Mouse (Mus musculus): ENCODE data around the gene Olfr1028. TPM values are rescaled to one million over a fixed set of nuclear protein-coding genes. Genes with fewer than 3 reads are reported as not detected.

Olfr1028 gene
- not detected in 2 replicates for polyA plus RNA-seq (2014; fragmentation: Nextera tagmentation; extraction: Ambion mirVana)

DNA sequence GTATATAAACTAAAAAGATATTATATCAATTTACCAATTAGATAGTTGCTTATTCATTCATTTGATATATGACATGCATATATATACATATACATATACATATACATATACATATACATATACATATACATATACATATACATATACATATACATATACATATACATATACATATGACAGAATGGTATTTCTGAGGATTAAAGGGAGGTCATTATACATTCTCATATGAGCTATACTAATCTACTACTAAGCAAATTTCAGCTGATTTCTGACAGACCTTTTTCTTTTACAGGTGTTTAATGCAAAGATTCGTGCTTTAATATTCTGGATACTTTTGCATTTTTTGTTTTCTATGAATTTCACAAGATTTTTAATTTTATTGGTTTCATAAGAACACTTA, at the start of gene Olfr1028:
Gene Olfr1028, plus strand, starts transcription at position 301 of the 400 bp plus-strand sequence.
- Histone ChIP-seq H3K27me3 (ENCODE audit: control insufficient read depth, insufficient read depth, low read length) (no peaks in the 10 kb centered on the region), H3K36me3 (ENCODE audit: control insufficient read depth, insufficient read depth, low read length) (no peaks in the 10 kb centered on the region), H3K4me1 (ENCODE audit: control insufficient read depth in 2 of 2, insufficient read depth in 2 of 2, low read length in 2 of 2) (no peaks in the 10 kb centered on the region), H3K9ac (ENCODE audit: low read length) (no peak within 1 kb of the TSS), H3K27ac (replicated peaks in 1 of 2; ENCODE audit: control insufficient read depth in 1 of 2, insufficient read depth in 1 of 2, low read depth in 2 of 2, low read length in 2 of 2) (no peak within 1 kb of the TSS), H3K9me3 (ENCODE audit: control insufficient read depth, low read length) (no peaks in the 10 kb centered on the region), H3K4me3 (ENCODE audit: control insufficient read depth in 1 of 2, insufficient read depth in 1 of 2, low read depth in 1 of 2, low read length in 2 of 2) (no peak within 1 kb of the TSS), H3K4me2 (ENCODE audit: low read length) (no peak within 1 kb of the TSS)
- 77% methylated on average over 1 of the region's 1 CpGs for whole genome bisulfite sequencing
- ATAC-seq (ENCODE audit: insufficient number of reproducible peaks, insufficient read depth, low FRiP score, low read depth): no peak

DNA sequence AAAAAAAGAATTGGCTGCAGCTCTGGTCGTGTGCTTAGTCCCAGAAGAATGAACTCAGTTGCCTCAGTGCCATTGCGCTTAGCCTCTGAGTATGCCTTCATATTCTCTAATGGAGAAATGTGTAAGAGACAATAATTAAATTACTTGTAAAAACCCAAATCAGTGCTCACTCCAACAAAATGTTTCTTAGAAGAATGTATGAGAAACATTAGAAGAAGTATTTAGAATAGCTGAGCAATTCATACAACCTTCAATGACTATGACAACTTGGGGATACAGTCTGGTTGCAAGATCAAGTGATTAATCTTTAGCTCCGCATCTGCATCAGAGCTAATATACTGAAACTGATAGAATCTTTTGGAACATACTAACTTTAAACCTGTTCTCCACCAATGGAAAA, 45.3 kb upstream of the Olfr1028 start, which contains the start of gene Olfr1024:
Gene Olfr1024, minus strand, starts transcription at position 101 of the 400 bp plus-strand sequence.
- no peak for ATAC-seq (ENCODE audit: insufficient number of reproducible peaks, insufficient read depth, low FRiP score, low read depth)
- no peak within 1 kb of the TSS for H3K4me2 ChIP-seq (ENCODE audit: low read length)
- no peak within 1 kb of the TSS for H3K9ac ChIP-seq (ENCODE audit: low read length)
- 73% methylated on average over 3 of the region's 3 CpGs for WGBS
- no peak within 1 kb of the TSS for H3K27ac ChIP-seq (replicated peaks in 1 of 2; ENCODE audit: control insufficient read depth in 1 of 2, insufficient read depth in 1 of 2, low read depth in 2 of 2, low read length in 2 of 2)
- no peaks in the 10 kb centered on the region for H3K27me3 ChIP-seq (ENCODE audit: control insufficient read depth, insufficient read depth, low read length)
- H3K36me3 ChIP-seq (ENCODE audit: control insufficient read depth, insufficient read depth, low read length): no peaks in the 10 kb centered on the region
- H3K4me1 ChIP-seq (ENCODE audit: control insufficient read depth in 2 of 2, insufficient read depth in 2 of 2, low read length in 2 of 2): no peaks in the 10 kb centered on the region
- H3K4me3 ChIP-seq (ENCODE audit: control insufficient read depth in 1 of 2, insufficient read depth in 1 of 2, low read depth in 1 of 2, low read length in 2 of 2): no peak within 1 kb of the TSS
- peaks cover 2% of the 10 kb centered on the region for H3K9me3 ChIP-seq (ENCODE audit: control insufficient read depth, low read length)

DNA sequence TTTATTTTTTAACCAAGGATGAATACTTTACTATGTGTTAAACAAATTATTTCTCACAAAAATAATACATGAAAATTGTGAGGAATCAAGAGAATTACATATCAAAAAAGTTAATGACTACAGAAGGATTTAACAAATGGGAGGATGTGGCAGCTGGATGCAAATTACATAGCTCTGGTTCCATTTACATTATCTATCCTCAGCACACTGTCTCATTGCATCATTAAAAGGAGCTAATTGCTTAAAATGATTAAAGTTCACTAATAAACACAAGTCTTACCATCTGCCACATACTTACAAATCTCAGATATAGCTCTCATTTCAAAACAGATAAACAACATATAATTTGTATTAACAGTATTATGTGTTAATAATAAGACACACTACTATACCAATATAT, 37.0 kb upstream of the Olfr1028 start:
- no peak overlapping the region for H3K27ac ChIP-seq (replicated peaks in 1 of 2; ENCODE audit: control insufficient read depth in 1 of 2, insufficient read depth in 1 of 2, low read depth in 2 of 2, low read length in 2 of 2)

DNA sequence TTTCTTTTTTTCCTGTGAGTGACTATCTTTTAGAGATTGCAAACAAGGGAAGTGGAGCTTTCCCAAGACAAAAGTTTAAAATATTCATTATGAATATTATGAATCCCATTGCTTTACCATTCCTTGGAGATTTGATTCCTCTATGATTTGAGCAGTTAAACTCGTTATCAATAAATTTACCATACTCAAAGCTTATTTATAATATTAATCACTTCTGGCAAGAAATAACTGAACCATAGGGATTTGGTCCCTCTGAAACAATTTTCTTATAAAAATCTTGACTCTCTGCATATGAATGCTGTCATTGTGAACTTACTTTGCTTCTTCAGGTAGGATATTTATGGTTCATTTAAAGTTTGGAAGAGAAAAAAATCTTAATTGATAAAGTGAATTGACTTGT, 35.3 kb upstream of the Olfr1028 start, which contains the start of gene Olfr1025-ps1:
Gene Olfr1025-ps1, plus strand, starts transcription at position 301 of the 400 bp plus-strand sequence.
- whole genome bisulfite sequencing: 56% methylated on average over 1 of the region's 1 CpGs
- Histone ChIP-seq H3K4me1 (ENCODE audit: control insufficient read depth in 2 of 2, insufficient read depth in 2 of 2, low read length in 2 of 2) (no peaks in the 10 kb centered on the region), H3K9ac (ENCODE audit: low read length) (no peak within 1 kb of the TSS)

More for the DNA sequence above, 37.0 kb upstream of the Olfr1028 start:
- no peak overlapping the region for H3K9ac ChIP-seq (ENCODE audit: low read length)
- H3K4me2 ChIP-seq (ENCODE audit: low read length): no peak overlapping the region
- no peaks in the 10 kb centered on the region for H3K4me1 ChIP-seq (ENCODE audit: control insufficient read depth in 2 of 2, insufficient read depth in 2 of 2, low read length in 2 of 2)
- H3K27me3 ChIP-seq (ENCODE audit: control insufficient read depth, insufficient read depth, low read length): no peaks in the 10 kb centered on the region
- no peak for ATAC-seq (ENCODE audit: insufficient number of reproducible peaks, insufficient read depth, low FRiP score, low read depth)
- no peaks in the 10 kb centered on the region for H3K36me3 ChIP-seq (ENCODE audit: control insufficient read depth, insufficient read depth, low read length)
- H3K4me3 ChIP-seq (ENCODE audit: control insufficient read depth in 1 of 2, insufficient read depth in 1 of 2, low read depth in 1 of 2, low read length in 2 of 2): no peak overlapping the region
- H3K9me3 ChIP-seq (ENCODE audit: control insufficient read depth, low read length): no peaks in the 10 kb centered on the region

DNA sequence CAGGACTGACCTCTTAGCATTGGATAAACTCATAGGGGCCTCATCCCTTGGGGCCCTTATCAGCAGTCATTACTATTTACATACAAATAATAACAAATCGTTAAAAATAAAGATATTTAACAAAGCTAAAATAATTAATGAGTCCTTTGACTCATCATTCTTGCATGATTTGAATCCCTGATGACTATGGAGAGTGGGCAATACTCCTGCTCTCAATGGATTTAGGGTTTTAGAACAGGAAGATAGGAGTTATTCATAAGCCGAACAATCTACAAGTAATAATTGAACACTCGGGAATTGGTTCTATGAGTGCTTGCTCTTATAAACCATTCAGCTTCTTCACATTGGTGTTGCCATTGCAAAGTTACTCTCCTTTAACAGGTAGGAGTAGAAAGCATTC, 29.0 kb upstream of the Olfr1028 start, which contains the start of gene Olfr1026:
Gene Olfr1026, plus strand, starts transcription at position 301 of the 400 bp plus-strand sequence.
- H3K27ac ChIP-seq (replicated peaks in 1 of 2; ENCODE audit: control insufficient read depth in 1 of 2, insufficient read depth in 1 of 2, low read depth in 2 of 2, low read length in 2 of 2): no peak within 1 kb of the TSS
- no peak within 1 kb of the TSS for H3K9ac ChIP-seq (ENCODE audit: low read length)
- no peaks in the 10 kb centered on the region for H3K27me3 ChIP-seq (ENCODE audit: control insufficient read depth, insufficient read depth, low read length)
- ATAC-seq (ENCODE audit: insufficient number of reproducible peaks, insufficient read depth, low FRiP score, low read depth): no peak
- no peaks in the 10 kb centered on the region for H3K4me1 ChIP-seq (ENCODE audit: control insufficient read depth in 2 of 2, insufficient read depth in 2 of 2, low read length in 2 of 2)
- no peaks in the 10 kb centered on the region for H3K9me3 ChIP-seq (ENCODE audit: control insufficient read depth, low read length)
- 70% methylated on average over 3 of the region's 3 CpGs for WGBS
- no peak within 1 kb of the TSS for H3K4me3 ChIP-seq (ENCODE audit: control insufficient read depth in 1 of 2, insufficient read depth in 1 of 2, low read depth in 1 of 2, low read length in 2 of 2)
- H3K36me3 ChIP-seq (ENCODE audit: control insufficient read depth, insufficient read depth, low read length): no peaks in the 10 kb centered on the region
- H3K4me2 ChIP-seq (ENCODE audit: low read length): no peak within 1 kb of the TSS

More for the DNA sequence above, 35.3 kb upstream of the Olfr1028 start, which contains the start of gene Olfr1025-ps1:
- ATAC-seq (ENCODE audit: insufficient number of reproducible peaks, insufficient read depth, low FRiP score, low read depth): no peak
- H3K27ac ChIP-seq (replicated peaks in 1 of 2; ENCODE audit: control insufficient read depth in 1 of 2, insufficient read depth in 1 of 2, low read depth in 2 of 2, low read length in 2 of 2): no peak within 1 kb of the TSS
- no peak within 1 kb of the TSS for H3K4me2 ChIP-seq (ENCODE audit: low read length)
- H3K36me3 ChIP-seq (ENCODE audit: control insufficient read depth, insufficient read depth, low read length): no peaks in the 10 kb centered on the region
- H3K9me3 ChIP-seq (ENCODE audit: control insufficient read depth, low read length): no peaks in the 10 kb centered on the region
- no peaks in the 10 kb centered on the region for H3K27me3 ChIP-seq (ENCODE audit: control insufficient read depth, insufficient read depth, low read length)
- H3K4me3 ChIP-seq (ENCODE audit: control insufficient read depth in 1 of 2, insufficient read depth in 1 of 2, low read depth in 1 of 2, low read length in 2 of 2): no peak within 1 kb of the TSS

DNA sequence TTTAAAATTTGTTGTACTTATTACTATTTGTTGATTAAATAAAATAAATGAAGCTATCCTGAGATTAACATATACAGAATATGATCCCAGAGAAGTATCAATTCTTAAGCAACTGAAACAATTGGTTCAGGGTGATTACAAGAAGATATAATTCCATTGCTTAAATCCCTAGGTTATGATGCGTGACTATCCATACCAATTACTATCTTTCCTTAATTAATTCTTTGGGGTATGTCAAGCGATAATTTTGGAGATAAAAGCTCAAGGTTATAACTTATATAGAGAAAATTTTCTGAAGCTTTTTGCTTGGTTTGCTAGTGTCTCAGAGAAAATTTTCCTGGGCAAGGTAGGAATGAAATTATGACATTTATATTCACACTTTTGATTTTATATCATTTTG, 23.4 kb downstream of the Olfr1028 start, which contains the start of gene Olfr1029:
Gene Olfr1029, plus strand, starts transcription at position 301 of the 400 bp plus-strand sequence.
- Histone ChIP-seq H3K4me2 (ENCODE audit: low read length) (no peak within 1 kb of the TSS), H3K9ac (ENCODE audit: low read length) (no peak within 1 kb of the TSS), H3K27ac (replicated peaks in 1 of 2; ENCODE audit: control insufficient read depth in 1 of 2, insufficient read depth in 1 of 2, low read depth in 2 of 2, low read length in 2 of 2) (no peak within 1 kb of the TSS), H3K9me3 (ENCODE audit: control insufficient read depth, low read length) (no peaks in the 10 kb centered on the region), H3K4me3 (ENCODE audit: control insufficient read depth in 1 of 2, insufficient read depth in 1 of 2, low read depth in 1 of 2, low read length in 2 of 2) (no peak within 1 kb of the TSS), H3K36me3 (ENCODE audit: control insufficient read depth, insufficient read depth, low read length) (no peaks in the 10 kb centered on the region), H3K27me3 (ENCODE audit: control insufficient read depth, insufficient read depth, low read length) (no peaks in the 10 kb centered on the region), H3K4me1 (ENCODE audit: control insufficient read depth in 2 of 2, insufficient read depth in 2 of 2, low read length in 2 of 2) (no peaks in the 10 kb centered on the region)
- no peak for ATAC-seq (ENCODE audit: insufficient number of reproducible peaks, insufficient read depth, low FRiP score, low read depth)
- WGBS: 76% methylated on average over 2 of the region's 2 CpGs

DNA sequence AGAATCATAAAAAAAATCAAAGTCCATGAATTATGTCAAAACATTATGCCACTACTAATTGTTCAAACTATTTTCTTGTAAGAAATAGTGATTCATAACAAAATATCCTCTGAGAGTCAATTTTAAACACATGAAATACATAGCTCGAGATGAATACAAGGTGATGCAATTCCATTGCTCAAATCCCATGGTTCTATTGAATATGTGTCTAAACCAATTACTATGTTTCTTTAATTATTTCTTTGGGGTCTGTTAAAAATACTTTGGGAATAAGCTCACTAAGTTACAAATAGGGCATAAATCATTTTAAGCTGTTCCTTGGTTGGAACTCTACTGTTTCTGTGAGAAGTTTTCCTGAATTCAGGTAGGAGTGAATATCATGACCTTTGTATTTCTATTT, 28.7 kb downstream of the Olfr1028 start, which contains the start of gene Olfr1030:
Gene Olfr1030, plus strand, starts transcription at position 301 of the 400 bp plus-strand sequence.
- no peaks in the 10 kb centered on the region for H3K27me3 ChIP-seq (ENCODE audit: control insufficient read depth, insufficient read depth, low read length)
- H3K4me1 ChIP-seq (ENCODE audit: control insufficient read depth in 2 of 2, insufficient read depth in 2 of 2, low read length in 2 of 2): no peaks in the 10 kb centered on the region
- H3K9ac ChIP-seq (ENCODE audit: low read length): no peak within 1 kb of the TSS
- ATAC-seq (ENCODE audit: insufficient number of reproducible peaks, insufficient read depth, low FRiP score, low read depth): no peak
- 58% methylated on average over 1 of the region's 1 CpGs for WGBS
- H3K9me3 ChIP-seq (ENCODE audit: control insufficient read depth, low read length): no peaks in the 10 kb centered on the region
- no peak within 1 kb of the TSS for H3K27ac ChIP-seq (replicated peaks in 1 of 2; ENCODE audit: control insufficient read depth in 1 of 2, insufficient read depth in 1 of 2, low read depth in 2 of 2, low read length in 2 of 2)
- no peaks in the 10 kb centered on the region for H3K36me3 ChIP-seq (ENCODE audit: control insufficient read depth, insufficient read depth, low read length)
- H3K4me2 ChIP-seq (ENCODE audit: low read length): no peak within 1 kb of the TSS
- no peak within 1 kb of the TSS for H3K4me3 ChIP-seq (ENCODE audit: control insufficient read depth in 1 of 2, insufficient read depth in 1 of 2, low read depth in 1 of 2, low read length in 2 of 2)

DNA sequence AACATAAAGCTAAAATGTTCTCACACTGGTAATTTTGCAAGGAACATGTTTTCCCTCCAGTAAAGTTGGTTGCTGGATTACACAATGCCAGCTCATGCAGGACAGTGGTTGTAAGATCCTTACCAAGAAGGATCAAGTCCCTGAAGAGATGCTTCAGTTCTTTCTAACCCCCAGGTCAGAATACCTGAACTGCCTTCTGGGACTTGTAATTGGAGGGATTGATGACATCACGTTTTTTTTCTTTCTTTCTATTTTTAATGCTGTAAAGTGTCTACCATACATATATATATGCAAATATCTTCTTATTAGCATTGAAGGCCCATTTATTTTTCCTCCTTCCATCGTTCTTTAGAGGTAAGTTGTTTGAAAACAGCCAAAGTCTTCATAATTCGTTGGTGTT, 39.8 kb downstream of the Olfr1028 start, which contains the start of gene Olfr1031:
Gene Olfr1031, plus strand, starts transcription at position 301 of the 400 bp plus-strand sequence.
- no peaks in the 10 kb centered on the region for H3K36me3 ChIP-seq (ENCODE audit: control insufficient read depth, insufficient read depth, low read length)
- no peaks in the 10 kb centered on the region for H3K9me3 ChIP-seq (ENCODE audit: control insufficient read depth, low read length)
- no peak for ATAC-seq (ENCODE audit: insufficient number of reproducible peaks, insufficient read depth, low FRiP score, low read depth)
- no peak within 1 kb of the TSS for H3K9ac ChIP-seq (ENCODE audit: low read length)
- WGBS: 42% methylated on average over 3 of the region's 3 CpGs
- H3K4me2 ChIP-seq (ENCODE audit: low read length): no peak within 1 kb of the TSS
- H3K27ac ChIP-seq (replicated peaks in 1 of 2; ENCODE audit: control insufficient read depth in 1 of 2, insufficient read depth in 1 of 2, low read depth in 2 of 2, low read length in 2 of 2): no peak within 1 kb of the TSS
- H3K27me3 ChIP-seq (ENCODE audit: control insufficient read depth, insufficient read depth, low read length): no peaks in the 10 kb centered on the region
- no peaks in the 10 kb centered on the region for H3K4me1 ChIP-seq (ENCODE audit: control insufficient read depth in 2 of 2, insufficient read depth in 2 of 2, low read length in 2 of 2)
- H3K4me3 ChIP-seq (ENCODE audit: control insufficient read depth in 1 of 2, insufficient read depth in 1 of 2, low read depth in 1 of 2, low read length in 2 of 2): no peak within 1 kb of the TSS

All from heart, embryonic 14.5 days (tissue).